10 mouse cellular contexts compared by ENCODE assay signal in genomic region chr19:27219586-27219985, GRCm38 (mm10). TPM values are rescaled to one million over a fixed set of nuclear protein-coding genes. Genes with fewer than 3 reads are reported as not detected.
DNase-seq lines count a peak whose midpoint lies in the region; ATAC-seq and TF ChIP-seq lines count a peak whose summit lies in the region.
"Had no signal": no experiment of that assay in that cellular context is flagged by ENCODE, and none has a peak within 500 bp of the region (broad histone marks: within the 10 kb centered on the region; RNA-seq: fewer than 3 reads in every experiment).

No protein-coding gene starts in this region.

- 0 out of 2 replicates have a peak overlapping the region, but pooled peaks have one; percentile 83 for H3K4me3 ChIP-seq in heart, embryonic 12.5 days
- H3K4me3 ChIP-seq in lung, embryonic 16.5 days (ENCODE audit: low read length) = peak overlapping the region; percentile 65; the same call in 1 of the 2 replicates
- H3K4me3 ChIP-seq in hindbrain, postnatal 0 days (ENCODE audit: low read length) = peak overlapping the region; percentile 6; the same call in 1 of the 2 replicates
- H3K4me3 ChIP-seq in midbrain, embryonic 16.5 days (ENCODE audit: low read depth, low read length) = peak overlapping the region; percentile 86

- peaks cover 15% of the 10 kb centered on the region for H3K27me3 ChIP-seq in heart, embryonic 12.5 days (replicated peaks)
- peaks cover 7% of the 10 kb centered on the region for H3K27me3 ChIP-seq in lung, embryonic 16.5 days (ENCODE audit: control insufficient read depth, insufficient read depth, low read depth, low read length)
- no peaks in the 10 kb centered on the region for H3K27me3 ChIP-seq in hindbrain, postnatal 0 days (ENCODE audit: insufficient read depth, low read length)
- no peaks in the 10 kb centered on the region for H3K27me3 ChIP-seq in midbrain, embryonic 16.5 days (ENCODE audit: control insufficient read depth, insufficient read depth, low read depth, low read length)
- H3K27me3 ChIP-seq: Patski had no signal

- DNase-seq in heart, adult 9 months (ENCODE audit: low spot score in 2 of 2) = no peak
- no peak for DNase-seq in lung, postnatal 10 days
- DNase-seq in hindbrain, postnatal 0 days (ENCODE audit: low spot score) = no peak
- no peak for DNase-seq in spleen, postnatal 14 days (ENCODE audit: low spot score in 2 of 2)
- no peak for DNase-seq in adrenal gland, adult 2 months

- TF ChIP-seq CTCF in hindbrain, postnatal 0 days (IDR thresholded peaks at IDR 0.05; ENCODE audit: low read depth) = no peak

- H3K9ac ChIP-seq in heart, embryonic 12.5 days = no peak overlapping the region
- H3K9ac ChIP-seq in lung, embryonic 16.5 days (ENCODE audit: low read length) = no peak overlapping the region
- H3K9ac ChIP-seq in hindbrain, postnatal 0 days (replicated peaks; ENCODE audit: low read length) = no peak overlapping the region
- H3K9ac ChIP-seq in midbrain, embryonic 16.5 days (ENCODE audit: low read depth, low read length) = no peak overlapping the region; the same call in 1 of the 2 replicates

- no peaks in the 10 kb centered on the region for H3K36me3 ChIP-seq in heart, embryonic 12.5 days
- no peaks in the 10 kb centered on the region for H3K36me3 ChIP-seq in lung, embryonic 16.5 days (ENCODE audit: control insufficient read depth, insufficient read depth, low read length)
- H3K36me3 ChIP-seq in hindbrain, postnatal 0 days (ENCODE audit: insufficient read depth, low read length) = no peaks in the 10 kb centered on the region
- H3K36me3 ChIP-seq in midbrain, embryonic 16.5 days (ENCODE audit: control insufficient read depth, insufficient read depth, low read length) = no peaks in the 10 kb centered on the region
- H3K36me3 ChIP-seq: embryonic facial prominence, embryonic 12.5 days had no signal

- H3K9me3 ChIP-seq in heart, embryonic 12.5 days (replicated peaks) = no peaks in the 10 kb centered on the region
- no peaks in the 10 kb centered on the region for H3K9me3 ChIP-seq in lung, embryonic 16.5 days (ENCODE audit: control insufficient read depth, low read length)
- H3K9me3 ChIP-seq in hindbrain, postnatal 0 days (ENCODE audit: low read length) = no peaks in the 10 kb centered on the region
- no peaks in the 10 kb centered on the region for H3K9me3 ChIP-seq in midbrain, embryonic 16.5 days (replicated peaks; ENCODE audit: control insufficient read depth, low read length, poor library complexity, severe bottlenecking)
- H3K9me3 ChIP-seq: embryonic facial prominence, embryonic 12.5 days had no signal

- peak overlapping the region; percentile 95 for H3K4me2 ChIP-seq in heart, embryonic 12.5 days
- H3K4me2 ChIP-seq in lung, embryonic 16.5 days (ENCODE audit: low read depth, low read length) = peak overlapping the region; percentile 94
- H3K4me2 ChIP-seq in hindbrain, postnatal 0 days (ENCODE audit: low read depth, low read length) = peak overlapping the region; percentile 92
- peak overlapping the region; percentile 86 for H3K4me2 ChIP-seq in midbrain, embryonic 16.5 days (ENCODE audit: low read length)

- ATAC-seq in heart, embryonic 12.5 days (ENCODE audit: insufficient number of reproducible peaks, low FRiP score) = no peak
- ATAC-seq in lung, embryonic 16.5 days (ENCODE audit: low read depth) = no peak
- ATAC-seq in hindbrain, postnatal 0 days = no peak
- ATAC-seq in midbrain, embryonic 16.5 days = no peak

- H3K4me1 ChIP-seq in heart, embryonic 12.5 days (replicated peaks) = peaks cover 28% of the 10 kb centered on the region
- H3K4me1 ChIP-seq in lung, embryonic 16.5 days (replicated peaks; ENCODE audit: control insufficient read depth, insufficient read depth, low read length) = peaks cover 11% of the 10 kb centered on the region
- H3K4me1 ChIP-seq in hindbrain, postnatal 0 days (ENCODE audit: insufficient read depth, low read length) = peaks cover 8% of the 10 kb centered on the region; the same call in 1 of the 2 replicates
- H3K4me1 ChIP-seq in midbrain, embryonic 16.5 days (ENCODE audit: control insufficient read depth, insufficient read depth, low read length) = peaks cover 30% of the 10 kb centered on the region

- no peak overlapping the region for H3K27ac ChIP-seq in heart, embryonic 12.5 days (ENCODE audit: poor library complexity, severe bottlenecking)
- H3K27ac ChIP-seq in lung, embryonic 16.5 days (ENCODE audit: low read length) = no peak overlapping the region
- H3K27ac ChIP-seq in hindbrain, postnatal 0 days = no peak overlapping the region
- no peak overlapping the region for H3K27ac ChIP-seq in midbrain, embryonic 16.5 days (ENCODE audit: low read length)
- H3K27ac ChIP-seq: embryonic facial prominence, embryonic 12.5 days had no signal

RNA-seq across cellular contexts. Expression of gene Vldlr, which starts 3.3 kb away (rescaled TPM):
- 21.9 and 23.7 TPM in 2 replicates for polyA plus RNA-seq in heart, embryonic 12.5 days (2016; fragmentation: Nextera tagmentation; extraction: Ambion mirVana)
- polyA plus RNA-seq in lung, embryonic 16.5 days (2015; fragmentation: Nextera tagmentation; extraction: Ambion mirVana) = 36.4 and 37.8 TPM in 2 replicates
- total RNA-seq in hindbrain, postnatal 0 days (2014; rRNA removed) = 44.6 and 51.9 TPM in 2 replicates
- 34.2 and 34.4 TPM in 2 replicates for polyA plus RNA-seq in hindbrain, postnatal 0 days (2015; fragmentation: Nextera tagmentation; extraction: Ambion mirVana)
- polyA plus RNA-seq in midbrain, embryonic 16.5 days (2015; fragmentation: Nextera tagmentation; extraction: Ambion mirVana) = 34.2 and 38.6 TPM in 2 replicates
- total RNA-seq in adrenal gland, adult 2 months (2021) = 10 to 100 TPM; 18.5 to 35.4 TPM
- 38.0 and 41.0 TPM in 2 replicates for polyA plus RNA-seq in adrenal gland, adult 2 months (2012; rRNA removed)

Comparison
In these comparisons a context has a peak if more than half of its experiments do, and no peak if none do; other contexts are left out.
1. H3K4me3 ChIP-seq: peak in every context shown above with its lines; median percentile 86 in midbrain, embryonic 16.5 days; 83 in heart, embryonic 12.5 days; 65 in lung, embryonic 16.5 days; 6 in hindbrain, postnatal 0 days.